In genomic region chr2:91065544-91065943, GRCm38 (mm10) we compare ENCODE assay signal across 8 mouse cellular contexts. TPM values are rescaled to one million over a fixed set of nuclear protein-coding genes. Genes with fewer than 3 reads are reported as not detected.
DNase-seq lines count a peak whose midpoint lies in the region; ATAC-seq lines count a peak whose summit lies in the region.

No protein-coding gene starts in this region.

- H3K36me3 ChIP-seq in forebrain, embryonic 11.5 days (ENCODE audit: control insufficient read depth, insufficient read depth, low read length), result peaks cover 11% of the 10 kb centered on the region; the same call in 1 of the 2 replicates
- peaks cover 51% of the 10 kb centered on the region for H3K36me3 ChIP-seq in forebrain, embryonic 12.5 days (replicated peaks)

- no peak overlapping the region for H3K4me3 ChIP-seq in forebrain, embryonic 11.5 days (ENCODE audit: low read depth, low read length)
- no peak overlapping the region for H3K4me3 ChIP-seq in forebrain, embryonic 12.5 days (replicated peaks)

- no peak overlapping the region for H3K9ac ChIP-seq in forebrain, embryonic 11.5 days (ENCODE audit: low read length)
- no peak overlapping the region for H3K9ac ChIP-seq in forebrain, embryonic 12.5 days

- no peak overlapping the region for H3K27ac ChIP-seq in forebrain, embryonic 11.5 days (ENCODE audit: low read depth, low read length)
- no peak overlapping the region for H3K27ac ChIP-seq in forebrain, embryonic 12.5 days

- ATAC-seq in forebrain, embryonic 11.5 days (replicated peaks; ENCODE audit: low FRiP score), result no peak
- no peak for ATAC-seq in forebrain, embryonic 12.5 days (ENCODE audit: low FRiP score)
- ATAC-seq in neutrophil, adult 5-6 weeks (ENCODE audit: extremely low read depth, insufficient number of reproducible peaks, low FRiP score, poor library complexity, severe bottlenecking), result peak; percentile 24; the same call in 1 of the 2 replicates

- WGBS in forebrain, embryonic 11.5 days, result 50% methylated on average over 3 of the region's 3 CpGs
- WGBS in forebrain, embryonic 12.5 days, result 45% methylated on average over 3 of the region's 3 CpGs

- no peak overlapping the region for H3K4me2 ChIP-seq in forebrain, embryonic 11.5 days (ENCODE audit: low read depth, low read length, severe bottlenecking)
- no peak overlapping the region for H3K4me2 ChIP-seq in forebrain, embryonic 12.5 days

- H3K9me3 ChIP-seq in forebrain, embryonic 11.5 days (ENCODE audit: control insufficient read depth, low read length), result no peaks in the 10 kb centered on the region
- no peaks in the 10 kb centered on the region for H3K9me3 ChIP-seq in forebrain, embryonic 12.5 days

- DNase-seq in forebrain, embryonic 11.5 days (ENCODE audit: low spot score), result peak; percentile 69
- DNase-seq in right cerebral cortex, postnatal 10 days (ENCODE audit: low spot score in 2 of 2), result peak; percentile 76
- DNase-seq in right cerebral cortex, postnatal 25 days, result no peak
- DNase-seq in cerebellum, adult 9-10 months, result peak; percentile 65
- DNase-seq in kidney, postnatal 25 days, result peak; percentile 59 to 68
- no peak for DNase-seq in frontal cortex, postnatal 14 days (ENCODE audit: low spot score in 2 of 2)

- no peaks in the 10 kb centered on the region for H3K27me3 ChIP-seq in forebrain, embryonic 11.5 days (ENCODE audit: control insufficient read depth, insufficient read depth, low read length)
- no peaks in the 10 kb centered on the region; the same call in 1 of the 2 replicates for H3K27me3 ChIP-seq in forebrain, embryonic 12.5 days

- 0 out of 2 replicates have a peak, but pooled peaks cover 4% of the 10 kb centered on the region for H3K4me1 ChIP-seq in forebrain, embryonic 11.5 days (replicated peaks; ENCODE audit: control insufficient read depth, insufficient read depth, low read length)
- peaks cover 17% of the 10 kb centered on the region for H3K4me1 ChIP-seq in forebrain, embryonic 12.5 days

RNA-seq across cellular contexts. Expression of gene Slc39a13, which starts 4.7 kb away (rescaled TPM):
- 23.3 and 23.6 TPM in 2 replicates for polyA plus RNA-seq in forebrain, embryonic 11.5 days (2014; fragmentation: Nextera tagmentation; extraction: Ambion mirVana)
- polyA plus RNA-seq in forebrain, embryonic 12.5 days (2016; fragmentation: Nextera tagmentation; extraction: Ambion mirVana), result 22.6 and 24.3 TPM in 2 replicates
- total RNA-seq in neutrophil, adult 5-6 weeks (2017), result 17.0 and 20.4 TPM in 2 replicates

RNA-seq across cellular contexts. Expression of gene Psmc3, which starts 11.7 kb away (rescaled TPM):
- 354 and 371 TPM in 2 replicates for polyA plus RNA-seq in forebrain, embryonic 11.5 days (2014; fragmentation: Nextera tagmentation; extraction: Ambion mirVana)
- polyA plus RNA-seq in forebrain, embryonic 12.5 days (2016; fragmentation: Nextera tagmentation; extraction: Ambion mirVana), result 294 and 301 TPM in 2 replicates
- total RNA-seq in neutrophil, adult 5-6 weeks (2017), result 132 and 144 TPM in 2 replicates

RNA-seq across cellular contexts. Expression of gene Spi1, which starts 16.6 kb away (rescaled TPM):
- polyA plus RNA-seq in forebrain, embryonic 11.5 days (2014; fragmentation: Nextera tagmentation; extraction: Ambion mirVana), result 2.2 and 4.9 TPM in 2 replicates
- polyA plus RNA-seq in forebrain, embryonic 12.5 days (2016; fragmentation: Nextera tagmentation; extraction: Ambion mirVana), result 1.7 and 2.7 TPM in 2 replicates
- total RNA-seq in neutrophil, adult 5-6 weeks (2017), result 388 and 389 TPM in 2 replicates

RNA-seq across cellular contexts. Expression of gene Rapsn, which starts 30.1 kb away (rescaled TPM):
- polyA plus RNA-seq in forebrain, embryonic 11.5 days (2014; fragmentation: Nextera tagmentation; extraction: Ambion mirVana), result 3.1 and 5.0 TPM in 2 replicates
- 1.9 and 2.6 TPM in 2 replicates for polyA plus RNA-seq in forebrain, embryonic 12.5 days (2016; fragmentation: Nextera tagmentation; extraction: Ambion mirVana)
- 0.47 TPM in 1 of 2 replicates, not detected in the other for total RNA-seq in neutrophil, adult 5-6 weeks (2017)

RNA-seq across cellular contexts. Expression of gene Mybpc3, which starts 52.4 kb away (rescaled TPM):
- polyA plus RNA-seq in forebrain, embryonic 11.5 days (2014; fragmentation: Nextera tagmentation; extraction: Ambion mirVana), result not detected in 2 replicates
- 0.14 and 0.19 TPM in 2 replicates for polyA plus RNA-seq in forebrain, embryonic 12.5 days (2016; fragmentation: Nextera tagmentation; extraction: Ambion mirVana)
- total RNA-seq in neutrophil, adult 5-6 weeks (2017), result 1.3 and 2.1 TPM in 2 replicates

Comparison
In these comparisons a context has a peak if more than half of its experiments do, and no peak if none do; other contexts are left out.
1. DNase-seq: peak in forebrain, embryonic 11.5 days (single experiment), right cerebral cortex, postnatal 10 days (2 of 2), cerebellum, adult 9-10 months (single experiment) and kidney, postnatal 25 days (2 of 2); none in right cerebral cortex, postnatal 25 days (single experiment) and frontal cortex, postnatal 14 days (0 of 2).